Mouse (Mus musculus) megakaryocyte-erythroid progenitor cell, adult 5-6 weeks (primary cell): ENCODE data around the gene Tsacc. TPM values are rescaled to one million over a fixed set of nuclear protein-coding genes. Genes with fewer than 3 reads are reported as not detected.
"Not testable (repeated sequence)": the region's sequence is repeated elsewhere in the genome, so short reads cannot be mapped to it uniquely, and the experiment has no call there.

ENCODE experiments used
- ATAC-seq: replicated peaks from 2 replicates; pipeline ENCODE4 v1.8.0; 2016; ENCODE audit warnings: mild to moderate bottlenecking, inconsistent platforms; ENCODE audit not compliant: severe bottlenecking, poor library complexity, low FRiP score, low TSS enrichment
- total RNA-seq, 2 experiments: library from RNA; stranded (forward) in 1 of 2; stranded (reverse) in 1 of 2; fragments of 200-1000, 215-1000 nt in 1 of 2; fragments of >200 nt in 1 of 2; fragmentation: Nextera tagmentation in 1 of 2; gene quantifications; 2 replicates each; pipeline ENCODE4 v1.2.3; 2014 to 2017

Gene Tsacc
- 7.2 and 19.5 TPM in 2 replicates for total RNA-seq (2014; fragmentation: Nextera tagmentation)
- 9.8 TPM in 1 of 2 replicates, not detected in the other for total RNA-seq (2017)

DNA sequence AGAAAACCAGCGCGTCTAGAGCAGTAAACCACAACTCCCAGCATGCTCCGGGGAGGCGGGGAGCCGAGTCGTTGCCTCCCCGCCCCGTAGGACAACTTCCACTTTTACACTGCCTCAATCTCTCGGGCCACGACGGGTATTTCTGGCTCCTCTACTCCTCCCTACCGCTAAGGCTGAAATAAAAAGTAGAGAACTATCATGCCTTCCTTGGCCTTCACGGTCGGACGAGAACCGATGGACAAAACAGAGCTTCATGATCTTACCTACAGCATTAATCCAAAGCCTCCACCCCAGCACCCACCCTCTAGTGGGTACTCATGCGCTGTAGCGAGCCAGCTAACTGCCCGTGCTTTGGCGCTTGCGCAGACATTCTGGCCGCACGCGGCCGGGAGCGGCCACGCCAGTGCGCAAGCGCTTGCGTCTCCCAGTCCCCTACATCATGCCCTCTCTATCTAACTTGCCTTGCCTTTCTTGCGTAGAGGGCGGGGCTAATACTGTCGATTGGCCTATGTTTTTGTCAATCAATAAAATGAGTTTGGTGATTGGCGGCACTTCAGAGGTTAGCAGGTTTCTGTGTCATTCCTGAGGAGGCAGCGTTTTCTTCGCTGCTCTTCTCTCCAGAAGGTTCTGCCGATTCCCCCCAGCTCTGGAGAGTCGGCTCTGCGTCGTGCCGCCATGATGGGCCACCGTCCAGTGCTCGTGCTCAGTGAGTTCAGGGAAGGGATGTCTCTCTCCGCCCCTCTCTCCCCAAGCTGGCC is at the start of gene Tsacc, which contains the start of gene Cct3:
Tsacc (minus strand) TSS at position 439 of the 758 bp plus-strand sequence.
Cct3 (plus strand) TSS at position 556 of the 758 bp plus-strand sequence.
- ATAC-seq = peak; percentile 90

DNA sequence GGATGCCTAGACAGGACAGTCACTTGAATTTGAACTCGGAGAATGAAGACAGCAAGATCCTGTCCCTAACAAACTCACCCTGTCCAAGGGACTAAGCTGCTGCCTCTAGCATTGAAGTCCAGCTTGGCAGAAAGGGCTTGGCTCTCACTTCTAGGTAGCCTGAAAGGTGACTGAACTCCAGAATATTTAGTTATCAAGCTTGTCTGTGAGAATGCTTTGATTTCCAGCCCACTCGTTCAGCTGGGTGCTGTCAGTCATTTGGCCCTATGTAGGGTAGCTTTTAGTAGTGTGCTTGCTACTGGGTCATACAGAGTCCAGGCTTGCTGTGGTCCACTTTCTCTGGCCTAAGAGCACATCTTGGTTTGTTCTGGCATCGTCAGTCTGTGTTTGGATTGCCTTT is 42.2 kb upstream of the Tsacc start:
- ATAC-seq = no peak

DNA sequence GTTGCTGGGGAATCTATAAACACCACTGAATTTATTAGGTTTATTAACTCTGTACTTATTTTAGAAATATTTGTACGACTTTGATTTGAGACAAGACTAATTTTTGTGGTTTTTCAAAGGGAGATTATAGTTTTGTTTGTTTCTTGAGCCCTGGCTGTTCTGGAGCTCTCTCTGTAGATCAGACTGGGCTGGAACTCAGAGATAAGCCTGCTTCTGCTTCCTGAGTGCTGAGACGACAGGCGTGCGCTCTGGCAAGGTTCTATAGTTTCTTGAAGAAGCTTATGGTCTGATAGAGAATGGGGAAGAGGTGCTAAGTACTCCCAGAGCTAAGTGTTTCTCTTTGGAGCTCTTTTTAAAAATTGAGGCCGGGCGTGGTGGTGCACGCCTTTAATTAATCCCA is 41.5 kb upstream of the Tsacc start:
- ATAC-seq = peak; percentile 78

DNA sequence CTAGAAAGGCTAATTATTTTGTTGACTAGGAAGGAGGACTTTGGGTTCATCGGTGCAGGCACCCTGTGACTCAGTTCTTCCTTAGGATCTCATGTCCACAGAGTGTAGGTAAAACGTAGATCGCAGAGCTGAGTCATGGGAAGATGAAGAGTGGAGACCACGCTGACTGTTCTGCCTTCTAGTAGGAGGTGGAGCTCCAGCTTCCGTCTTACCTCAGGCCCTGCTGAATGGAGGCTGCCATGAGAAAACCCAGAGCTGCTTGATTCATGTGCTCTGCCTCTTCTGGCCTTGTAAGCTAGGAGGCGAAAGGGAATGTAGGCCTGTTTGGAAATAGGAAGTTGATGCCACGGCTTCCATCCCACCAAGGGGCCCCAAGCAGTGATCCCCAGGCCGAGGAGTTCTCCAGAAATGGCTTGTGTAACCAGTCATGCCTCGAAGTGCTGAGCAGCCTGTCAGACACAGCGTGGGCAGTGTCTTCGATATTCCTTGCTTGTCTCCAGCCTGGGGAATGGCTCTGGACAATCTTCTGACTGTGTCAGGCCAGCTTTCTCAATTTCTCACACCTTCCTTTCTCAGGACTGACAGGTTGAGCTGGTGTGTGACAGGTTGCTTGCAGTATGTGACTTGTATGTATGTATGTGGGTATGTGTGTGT is 40.7 kb upstream of the Tsacc start:
- ATAC-seq = no peak

DNA sequence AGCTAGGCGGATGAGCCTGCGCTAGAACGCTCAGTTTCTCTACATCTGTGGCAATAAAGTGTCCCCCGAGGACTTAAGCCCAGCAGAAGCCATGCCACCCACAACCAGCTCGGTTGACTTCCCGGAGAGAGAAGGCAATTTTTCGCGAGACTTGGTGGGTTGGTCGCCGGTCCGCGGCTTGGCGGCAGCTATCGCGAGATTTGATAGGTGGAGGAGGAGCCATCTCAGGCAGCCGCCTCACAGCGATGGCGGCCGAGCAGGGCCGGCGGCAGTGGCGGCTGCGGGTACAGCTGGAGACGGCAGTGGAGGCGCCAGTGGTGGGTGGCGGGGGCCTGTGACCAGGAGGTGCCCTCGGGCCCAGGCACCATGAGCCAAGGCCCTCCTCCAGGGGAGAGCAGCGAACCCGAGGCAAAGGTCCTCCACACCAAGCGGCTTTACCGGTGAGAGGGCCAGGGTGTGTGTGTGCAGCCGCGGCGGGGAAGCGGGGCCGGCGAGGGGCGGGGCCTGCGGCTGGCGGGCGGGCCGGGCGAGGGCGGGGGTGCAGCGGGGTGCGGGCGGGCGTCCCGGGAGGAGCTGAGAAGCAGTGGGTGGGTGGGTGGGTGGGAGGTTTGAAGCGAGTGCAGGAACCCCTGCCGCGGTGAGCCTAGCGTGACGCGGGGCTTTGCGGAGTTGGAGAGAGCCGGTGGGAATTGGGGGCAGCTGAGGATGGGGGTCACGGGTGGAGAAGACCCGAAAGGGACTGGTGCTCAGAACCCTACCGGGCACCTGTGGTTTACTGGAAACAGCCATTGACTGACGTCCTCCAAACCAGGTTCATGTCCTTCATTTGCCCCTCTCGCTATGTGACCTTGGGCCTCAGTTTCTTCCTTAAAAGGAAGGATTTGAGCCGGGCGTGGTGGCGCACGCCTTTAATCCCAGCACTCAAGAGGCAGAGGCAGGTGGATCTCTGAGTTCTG is 39.5 kb upstream of the Tsacc start, which contains the start of the genes Tmem79 and Smg5:
Tmem79 (minus strand) TSS at position 91 of the 956 bp plus-strand sequence.
Smg5 (plus strand) TSS at position 203 of the 956 bp plus-strand sequence.
- peak; percentile 88 for ATAC-seq

DNA sequence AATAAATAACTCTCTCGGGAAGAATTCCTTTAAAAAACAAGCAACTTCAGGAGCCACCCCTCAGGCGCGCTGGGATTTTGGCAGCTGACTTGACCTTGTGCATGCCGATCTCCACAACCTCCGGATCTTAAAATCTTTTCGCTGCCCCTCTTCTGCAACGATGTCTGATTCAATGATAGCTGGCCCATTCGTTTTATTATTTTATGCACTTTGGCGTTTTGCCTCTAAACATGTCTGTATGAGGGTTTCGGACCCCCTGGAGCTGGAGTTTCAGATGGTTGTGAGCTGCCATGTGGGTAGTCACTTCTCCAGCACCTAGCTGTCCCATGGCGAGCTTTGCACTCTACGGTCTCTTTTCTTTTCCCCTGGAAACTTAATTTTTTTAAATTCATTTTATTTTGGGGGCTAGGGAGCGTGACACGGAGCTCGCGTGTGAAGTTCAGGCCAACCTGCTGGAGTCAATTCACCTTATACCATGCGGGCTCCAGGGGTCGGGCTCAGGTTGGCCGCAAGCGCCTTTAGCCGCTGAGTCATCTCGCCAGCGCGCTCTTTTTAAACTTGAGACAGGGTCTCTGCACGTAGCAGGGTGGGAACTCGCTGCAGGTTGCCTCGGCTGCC is 38.7 kb upstream of the Tsacc start:
- peak; percentile 38 for ATAC-seq

DNA sequence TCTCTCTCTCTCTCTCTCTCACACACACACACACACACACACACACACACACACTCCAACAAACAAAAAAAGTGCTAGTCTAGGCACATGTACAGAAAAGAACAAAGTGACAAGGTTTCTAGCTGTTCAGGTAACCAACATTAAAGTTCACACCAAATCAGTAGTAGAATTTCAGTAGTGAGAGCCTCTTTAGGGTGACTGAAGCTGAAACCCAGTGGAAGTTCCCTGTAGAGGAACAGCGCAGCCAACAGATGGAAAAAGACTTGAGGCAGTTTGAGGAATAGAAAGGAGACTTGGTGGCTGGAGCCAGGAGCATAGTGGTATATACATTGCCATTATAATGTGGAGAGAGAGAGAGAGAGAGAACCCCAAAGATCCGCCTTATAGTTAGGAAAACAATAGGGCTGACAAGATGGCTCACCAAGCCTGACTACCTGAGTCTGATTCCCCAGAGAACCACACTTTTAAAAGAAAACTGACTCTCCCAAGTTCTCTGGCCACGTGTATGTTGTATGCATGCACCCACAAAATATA is 38.2 kb upstream of the Tsacc start:
- no peak for ATAC-seq

DNA sequence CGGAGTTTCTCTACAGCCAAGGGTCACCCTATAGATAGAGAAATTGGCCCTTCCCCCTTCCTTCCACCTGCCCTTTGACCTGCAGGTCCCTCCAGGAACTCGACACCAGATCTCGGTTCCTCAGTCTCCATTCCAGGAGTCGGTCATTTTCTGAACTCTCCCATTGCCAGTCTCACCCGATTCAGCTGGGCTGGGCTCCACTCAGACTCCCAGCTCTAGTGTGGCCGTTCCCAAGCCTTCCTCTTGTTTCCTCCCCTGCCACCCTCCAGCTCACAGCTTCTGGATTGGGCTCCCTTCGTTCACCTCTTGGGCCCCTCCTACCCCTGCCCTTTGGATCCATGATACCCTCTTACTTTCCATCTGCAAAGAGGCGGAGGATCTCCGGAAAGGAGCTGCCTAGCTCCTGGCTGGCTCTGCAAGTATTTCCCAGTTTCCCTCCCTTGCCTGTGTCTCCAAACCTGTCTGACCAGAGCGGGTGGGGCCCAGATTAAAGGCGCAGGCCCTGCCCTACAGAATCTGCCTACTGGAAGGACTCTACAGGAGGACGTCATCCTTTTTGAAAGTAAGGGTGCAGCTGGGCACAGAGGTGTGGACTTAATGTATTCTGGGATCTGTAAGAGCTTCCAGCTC is 37.3 kb upstream of the Tsacc start:
- no peak for ATAC-seq

DNA sequence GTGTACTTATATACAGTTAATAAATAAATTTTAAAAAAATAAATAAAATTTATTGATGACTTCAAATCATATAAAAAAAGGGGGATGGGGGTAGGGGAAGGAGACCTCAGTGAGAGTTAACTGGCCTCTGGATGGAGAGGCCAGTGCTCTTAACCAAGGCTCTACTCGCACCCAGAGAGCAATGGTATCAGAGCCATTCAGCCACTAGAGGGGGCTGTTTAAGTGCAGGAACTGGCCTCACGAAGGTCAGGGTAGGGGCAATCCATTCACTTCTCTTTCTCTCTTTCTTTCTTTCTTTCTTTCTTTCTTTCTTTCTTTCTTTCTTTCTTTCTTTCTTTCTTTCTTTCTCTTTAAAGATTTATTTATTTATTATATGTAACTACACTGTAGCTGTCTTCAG is 34.5 kb upstream of the Tsacc start:
- ATAC-seq = 0 out of 2 replicates have a peak, but pooled peaks have one; percentile 41

DNA sequence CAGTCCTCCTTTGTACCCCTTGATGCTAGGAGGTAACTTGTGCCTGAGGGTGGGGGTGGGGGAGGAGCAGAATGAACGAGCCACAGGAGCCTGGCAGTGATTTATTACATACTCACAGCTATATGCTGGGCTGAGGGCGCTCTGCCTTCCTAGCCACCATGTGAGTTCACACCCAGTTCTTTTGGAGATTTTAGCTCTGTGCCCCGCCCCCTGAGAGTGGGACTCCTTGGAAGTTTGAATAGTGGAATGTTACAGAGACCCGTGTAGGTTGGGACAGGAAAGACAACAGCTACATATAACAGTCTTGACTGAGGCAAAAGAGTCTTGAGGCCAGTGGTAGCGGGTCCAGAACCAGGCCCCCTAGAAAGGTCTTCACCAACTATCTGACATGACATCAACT is 32.2 kb upstream of the Tsacc start:
- no peak for ATAC-seq

DNA sequence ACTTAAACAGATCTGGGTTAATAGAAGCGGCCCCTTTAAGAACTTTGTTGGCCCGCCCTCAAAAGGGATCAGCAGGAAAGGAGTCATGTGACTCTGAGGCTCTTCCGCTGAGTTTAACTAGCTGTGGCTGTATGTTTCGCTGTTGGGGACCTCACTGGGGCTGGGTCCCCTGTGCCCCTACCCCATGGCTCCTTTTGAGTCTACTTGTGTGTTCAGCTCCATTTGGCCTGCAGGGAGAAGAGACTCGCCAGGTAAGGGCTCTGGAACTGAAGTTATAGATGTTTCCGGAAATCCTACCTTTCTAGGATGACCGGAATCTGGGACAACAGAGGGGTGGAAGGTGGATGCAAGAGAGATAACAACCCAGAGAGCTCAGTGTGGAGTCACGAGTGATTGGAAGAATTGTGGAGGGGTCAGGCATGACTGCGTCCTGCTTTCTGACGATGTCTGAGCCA is 28.2 kb upstream of the Tsacc start, which contains the start of gene Glmp:
Glmp (plus strand) TSS at position 73 of the 455 bp plus-strand sequence.
- peak; percentile 79 for ATAC-seq

DNA sequence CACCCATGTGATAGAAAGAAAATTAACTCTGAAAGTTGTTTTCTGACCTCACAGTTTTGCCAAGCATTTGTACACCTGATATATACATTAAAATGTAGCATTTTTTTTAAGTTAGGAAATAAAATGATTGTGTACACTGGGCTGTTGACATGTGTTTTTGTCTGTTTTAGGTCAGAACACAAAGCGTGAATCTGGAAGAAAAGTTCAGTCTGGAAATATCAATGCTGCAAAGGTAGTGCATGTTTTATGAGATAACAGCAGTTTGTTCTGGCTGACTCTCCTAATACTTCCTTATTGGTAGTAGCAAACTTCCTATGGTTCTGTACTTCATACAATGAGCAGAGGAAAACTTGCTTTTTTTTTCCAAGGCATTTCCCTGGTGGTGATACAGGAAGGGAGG is 2.4 kb upstream of the Tsacc start:
- no peak for ATAC-seq

DNA sequence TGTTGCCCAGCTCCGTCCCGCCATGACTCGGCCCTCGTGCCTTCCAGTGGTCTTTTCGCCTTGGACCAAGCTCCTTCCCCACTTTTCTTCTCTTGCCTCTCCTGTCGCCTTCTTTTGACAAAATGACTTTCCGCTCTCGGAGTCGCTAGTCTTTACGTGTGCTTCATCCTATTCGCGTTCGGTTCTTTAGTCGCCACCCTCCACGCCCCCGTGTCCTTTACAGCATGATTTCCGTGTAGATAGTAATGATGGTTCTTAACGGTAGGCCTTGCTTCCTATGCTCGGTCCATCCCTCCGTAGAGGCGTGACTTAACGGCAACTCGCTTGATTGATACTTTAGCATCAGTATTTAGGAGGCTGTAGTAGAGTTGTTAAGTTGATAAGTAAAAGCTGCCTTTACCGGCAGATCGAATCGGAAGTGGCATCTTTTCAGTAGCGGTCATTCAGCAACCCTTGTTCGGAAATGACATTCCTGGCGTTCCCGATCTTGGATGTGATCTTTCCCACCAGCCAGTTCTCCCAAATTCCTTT is 587 bp upstream of the Tsacc start:
- peak; percentile 36 for ATAC-seq

DNA sequence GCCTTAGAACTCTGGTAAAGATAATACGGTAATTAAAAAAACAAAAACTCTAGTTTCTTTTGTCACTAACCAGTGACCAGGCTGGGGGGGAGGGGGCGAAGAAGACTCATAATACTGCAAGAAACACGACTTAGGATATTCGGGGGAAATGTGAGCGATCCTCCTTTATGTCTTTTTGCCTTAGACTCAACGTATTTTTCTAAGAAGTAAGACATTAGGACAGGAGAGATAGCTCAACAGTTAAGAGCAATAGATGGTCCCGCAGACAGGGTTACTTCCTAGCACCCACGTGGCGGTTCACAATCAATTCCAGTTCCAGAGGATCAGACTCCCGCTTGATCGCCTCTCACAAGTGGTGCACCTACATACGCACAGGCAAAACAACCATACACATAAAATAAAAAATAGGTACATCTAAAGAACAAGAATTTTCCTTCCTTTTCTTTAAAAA is 664 bp downstream of the Tsacc start:
- no peak for ATAC-seq

DNA sequence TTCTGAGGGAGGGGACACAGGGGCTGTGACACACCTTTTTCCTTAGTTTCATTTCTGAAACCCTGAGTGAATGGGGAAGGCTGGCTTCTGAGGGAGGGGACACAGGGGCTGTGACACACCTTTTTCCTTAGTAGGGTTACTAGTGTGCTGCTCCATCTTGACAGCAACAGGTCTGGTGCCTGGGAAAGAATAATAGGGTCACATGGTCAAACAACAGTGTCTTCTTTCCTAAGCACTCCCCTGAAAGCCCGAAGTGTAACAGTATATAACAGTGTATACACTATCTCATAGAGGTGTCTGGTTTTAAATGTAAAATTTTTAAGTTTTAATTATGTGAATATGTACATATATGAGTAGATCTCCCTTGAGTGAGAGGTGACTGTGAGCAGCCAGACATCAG is 1.5 kb downstream of the Tsacc start:
- ATAC-seq = not testable (repeated sequence)

DNA sequence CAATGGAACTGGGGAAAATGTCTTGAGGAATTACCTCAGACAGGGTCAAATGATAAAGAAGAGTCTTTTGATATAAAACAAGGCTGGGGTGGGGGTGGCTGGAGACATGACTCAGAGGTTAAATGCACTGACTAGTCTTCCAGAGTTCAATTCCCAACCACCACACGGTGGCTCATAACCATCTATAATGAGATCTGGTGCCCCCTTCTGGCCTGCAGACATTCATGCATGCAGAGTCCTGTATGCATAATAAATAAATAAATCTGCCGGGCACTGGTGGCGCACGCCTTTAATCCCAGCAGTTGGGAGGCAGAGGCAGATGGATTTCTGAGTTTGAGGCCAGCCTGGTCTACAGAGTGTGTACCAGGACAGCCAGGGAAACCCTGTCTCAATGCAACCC is 4.8 kb downstream of the Tsacc start:
- no peak for ATAC-seq

DNA sequence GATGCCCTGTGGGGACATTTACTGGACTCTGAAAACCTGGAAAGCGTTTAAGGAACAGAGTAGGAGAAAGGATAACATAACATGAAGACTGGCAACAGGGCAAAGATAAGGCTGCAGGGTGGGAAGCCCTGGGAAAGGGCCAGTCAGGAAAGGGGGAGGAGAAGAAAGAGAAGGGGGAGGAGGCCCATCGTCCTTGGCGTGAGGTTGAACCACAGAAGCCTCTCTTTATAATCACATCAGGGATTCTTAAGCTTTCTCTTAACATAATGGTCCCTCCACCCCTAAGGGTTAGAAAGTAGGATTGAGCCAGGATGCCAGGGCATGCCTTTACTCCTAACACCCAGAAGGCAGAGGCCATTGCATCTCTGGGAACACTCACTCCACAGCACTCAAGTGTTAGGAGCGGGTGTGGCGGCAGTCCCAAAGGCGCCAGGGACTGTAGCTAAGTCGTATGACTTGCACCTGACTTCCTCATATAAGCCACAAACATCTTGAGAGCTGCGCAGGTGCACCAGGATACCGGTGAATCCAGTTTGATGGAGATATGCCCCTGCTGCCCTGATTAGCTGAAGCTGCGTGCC is 8.6 kb downstream of the Tsacc start:
- ATAC-seq = not testable (repeated sequence)

DNA sequence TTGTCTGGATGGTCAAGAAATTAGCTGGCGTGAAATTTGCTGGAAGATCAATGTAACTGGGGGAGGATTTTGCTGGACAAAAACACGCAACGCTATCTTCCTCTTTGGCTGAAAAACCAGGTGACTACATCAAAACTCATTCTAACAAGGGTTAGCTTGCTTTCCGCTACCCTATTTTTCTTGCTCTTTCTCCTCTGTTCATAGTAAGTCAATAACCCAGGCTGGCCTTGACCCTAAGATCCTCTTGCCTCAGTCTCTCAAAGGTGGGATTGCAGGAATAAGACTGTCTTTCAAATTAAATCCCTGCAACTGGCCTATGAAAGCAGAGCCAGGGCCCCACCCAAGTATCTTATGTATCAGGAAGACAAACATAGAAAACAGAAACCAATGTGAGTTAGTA is 9.7 kb downstream of the Tsacc start, which contains the start of gene Gm38392:
Gm38392 (minus strand) TSS at position 101 of the 400 bp plus-strand sequence.
- no peak for ATAC-seq
